Mouse (Mus musculus) CH12.LX (cell line): ENCODE measurements around the gene Il7r. TPM values are rescaled to one million over a fixed set of nuclear protein-coding genes. Genes with fewer than 3 reads are reported as not detected.

Experiments
- DNase-seq: peaks from one replicate; pipeline ENCODE4 v3.0.0-alpha.2; 2013; ENCODE audit errors: extremely low read depth
- H3K27ac ChIP-seq: 2 replicates; pipeline ENCODE4 v1.5.1; 2012; ENCODE audit warnings: low read depth, mild to moderate bottlenecking, control low read depth, moderate library complexity; ENCODE audit not compliant: insufficient read depth
- H3K27me3 ChIP-seq: replicated peaks from 2 replicates; pipeline ENCODE3; 2012; ENCODE audit warnings: inconsistent platforms
- H3K36me3 ChIP-seq, 2 experiments: replicated peaks in 1 of 2; 2 replicates each; pipeline versions ENCODE3 to v1.6.1; 2012; ENCODE audit warnings: inconsistent platforms in 1 of 2, low read length in 1 of 2, mild to moderate bottlenecking in 1 of 2, mixed read lengths in 1 of 2, moderate library complexity in 1 of 2; ENCODE audit not compliant: control insufficient read depth in 1 of 2, insufficient read depth in 1 of 2
- H3K4me1 ChIP-seq, 2 experiments: 2 replicates each; pipeline ENCODE4 v1.6.1; 2012; ENCODE audit warnings: inconsistent platforms in 1 of 2, moderate library complexity in 1 of 2; ENCODE audit not compliant: insufficient read depth in 2 of 2, control insufficient read depth in 1 of 2
- H3K4me2 ChIP-seq: 2 replicates; pipeline ENCODE4 v1.6.1; 2012; ENCODE audit warnings: low read depth, mild to moderate bottlenecking, control low read depth; ENCODE audit not compliant: poor library complexity, insufficient read depth, severe bottlenecking
- H3K4me3 ChIP-seq, 3 experiments: fragments of 150-350 bp in 1 of 3; sonication (generic) in 1 of 3; replicated peaks in 1 of 3; 2 replicates each; pipeline versions ENCODE3 to v1.5.1; 2011 to 2012; ENCODE audit warnings: low read depth in 2 of 3, low read length in 2 of 3, mild to moderate bottlenecking in 2 of 3, moderate library complexity in 2 of 3, control low read depth in 1 of 3, improper control_type of control experiment in 1 of 3, inconsistent platforms in 1 of 3, mixed read lengths in 1 of 3; ENCODE audit not compliant: poor library complexity in 1 of 3
- H3K79me2 ChIP-seq: replicated peaks from 2 replicates; pipeline ENCODE4 v1.6.1; 2012; ENCODE audit warnings: mild to moderate bottlenecking, moderate library complexity; ENCODE audit not compliant: control insufficient read depth, poor library complexity, insufficient read depth, severe bottlenecking; ENCODE audit errors: extremely low read depth
- H3K9ac ChIP-seq: 2 replicates; pipeline ENCODE4 v1.6.1; 2012; ENCODE audit warnings: low read depth, mild to moderate bottlenecking, control low read depth, moderate library complexity; ENCODE audit not compliant: insufficient read depth
- H3K9me3 ChIP-seq: replicated peaks from 2 replicates; pipeline ENCODE3; 2012; ENCODE audit warnings: low read length, inconsistent platforms, mixed read lengths
- CHD2 ChIP-seq: IDR thresholded peaks from 2 replicates; pipeline ENCODE4 v1.6.1; 2011; ENCODE audit warnings: low read length, improper control_type of control experiment
- EP300 ChIP-seq: IDR thresholded peaks from 2 replicates; pipeline ENCODE4 v1.6.1; 2011; ENCODE audit warnings: low read length, improper control_type of control experiment
- GABPA ChIP-seq: IDR thresholded peaks from 2 replicates; pipeline ENCODE4 v1.6.1; 2012; ENCODE audit warnings: low read depth, low read length, improper control_type of control experiment, inconsistent platforms; ENCODE audit not compliant: insufficient replicate concordance
- IRF4 ChIP-seq: IDR thresholded peaks from 2 replicates; pipeline ENCODE4 v1.6.1; 2014; ENCODE audit warnings: low read depth, mild to moderate bottlenecking, inconsistent platforms, low read length, improper control_type of control experiment
- JUN ChIP-seq: IDR thresholded peaks from 2 replicates; pipeline ENCODE4 v1.6.1; 2011; ENCODE audit warnings: low read depth, mild to moderate bottlenecking, low read length, improper control_type of control experiment, moderate library complexity; ENCODE audit not compliant: insufficient read depth
- JUND ChIP-seq: conservative IDR thresholded peaks from 2 replicates; pipeline ENCODE4 v1.6.1; 2011; ENCODE audit warnings: low read depth, low read length, improper control_type of control experiment
- KAT2A ChIP-seq: IDR thresholded peaks from 2 replicates; pipeline ENCODE4 v1.6.1; 2012; ENCODE audit warnings: low read length, improper control_type of control experiment, inconsistent platforms; ENCODE audit not compliant: insufficient replicate concordance
- MAFK ChIP-seq: IDR thresholded peaks from 2 replicates; pipeline ENCODE4 v1.6.1; 2011; ENCODE audit warnings: low read length, improper control_type of control experiment; ENCODE audit not compliant: insufficient replicate concordance
- MAZ ChIP-seq: IDR thresholded peaks from 2 replicates; pipeline ENCODE4 v1.6.1; 2012; ENCODE audit warnings: low read depth, mild to moderate bottlenecking, inconsistent platforms, low read length, improper control_type of control experiment, moderate library complexity
- MEF2A ChIP-seq: IDR thresholded peaks from 2 replicates; pipeline ENCODE4 v1.6.1; 2014; ENCODE audit warnings: low read depth, mild to moderate bottlenecking, inconsistent platforms, low read length, improper control_type of control experiment, borderline replicate concordance
- MXI1 ChIP-seq: IDR thresholded peaks from 2 replicates; pipeline ENCODE4 v1.6.1; 2011; ENCODE audit warnings: mild to moderate bottlenecking, low read depth, low read length, improper control_type of control experiment
- MYC ChIP-seq: IDR thresholded peaks from 2 replicates; pipeline ENCODE4 v1.6.1; 2011; ENCODE audit warnings: low read depth, mild to moderate bottlenecking, improper control_type of control experiment, low read length
- NRF1 ChIP-seq: IDR thresholded peaks from 2 replicates; pipeline ENCODE4 v1.6.1; 2014; ENCODE audit warnings: low read depth, mild to moderate bottlenecking, inconsistent platforms, low read length, improper control_type of control experiment, moderate library complexity
- PAX5 ChIP-seq: IDR thresholded peaks from 2 replicates; pipeline ENCODE4 v1.6.1; 2012; ENCODE audit warnings: low read length, inconsistent platforms, mixed read lengths
- POLR2A ChIP-seq: IDR thresholded peaks from 2 replicates; pipeline ENCODE4 v1.6.1; 2011; ENCODE audit warnings: low read depth, mild to moderate bottlenecking, improper control_type of control experiment, low read length
- RAD21 ChIP-seq: IDR thresholded peaks from 2 replicates; pipeline ENCODE4 v1.6.1; 2011; ENCODE audit warnings: low read depth, mild to moderate bottlenecking, low read length, improper control_type of control experiment, moderate library complexity
- RCOR1 ChIP-seq: conservative IDR thresholded peaks from 2 replicates; pipeline ENCODE4 v1.6.1; 2012; ENCODE audit warnings: low read depth, mild to moderate bottlenecking, inconsistent platforms, low read length, improper control_type of control experiment
- SIN3A ChIP-seq: IDR thresholded peaks from 2 replicates; pipeline ENCODE4 v1.6.1; 2012; ENCODE audit warnings: low read length, improper control_type of control experiment, inconsistent platforms
- SMC3 ChIP-seq: IDR thresholded peaks from 2 replicates; pipeline ENCODE4 v1.6.1; 2011; ENCODE audit warnings: low read depth, low read length, improper control_type of control experiment
- TBP ChIP-seq: conservative IDR thresholded peaks from 2 replicates; pipeline ENCODE4 v1.6.1; 2011; ENCODE audit warnings: low read depth, low read length, improper control_type of control experiment
- USF2 ChIP-seq: conservative IDR thresholded peaks from 2 replicates; pipeline ENCODE4 v1.6.1; 2011; ENCODE audit warnings: low read depth, low read length, improper control_type of control experiment
- ZKSCAN1 ChIP-seq: IDR thresholded peaks from 2 replicates; pipeline ENCODE4 v1.6.1; 2012; ENCODE audit warnings: low read depth, inconsistent platforms, low read length, improper control_type of control experiment, borderline replicate concordance
- ZMIZ1 ChIP-seq: IDR thresholded peaks from 2 replicates; pipeline ENCODE4 v1.6.1; 2012; ENCODE audit warnings: low read depth, mild to moderate bottlenecking, inconsistent platforms, low read length, improper control_type of control experiment
- ZNF384 ChIP-seq: IDR thresholded peaks from 2 replicates; pipeline ENCODE4 v1.6.1; 2012; ENCODE audit warnings: low read depth, low read length, improper control_type of control experiment, inconsistent platforms
- dilution Hi-C: fragments of 300-500 bp; cut with MboI; formaldehyde crosslinking; loops from 2 replicates; pipeline ENCODE4 v1.14.3; 2020; ENCODE audit warnings: low sequenced_read_pairs; ENCODE audit not compliant: extremely low pct_unique_long_range_greater_than_20kb, extremely low pct_ligation_motif_present
- in situ Hi-C: fragments of 300-500 bp; cut with MboI; formaldehyde crosslinking; loops from 3 replicates; pipeline ENCODE4 v1.14.3; 2019; ENCODE audit warnings: low sequenced_read_pairs, low pct_ligation_motif_present, low pct_unique_long_range_greater_than_20kb, mixed read lengths
- polyA plus RNA-seq: library from polyadenylated mRNA; unstranded; fragments of >175 nt; gene quantifications from 2 replicates; pipeline ENCODE4 v1.2.1, GENCODE M21; 2012; ENCODE audit warnings: low read depth; ENCODE audit not compliant: insufficient read length
- total RNA-seq, 2 experiments: library from RNA; depleted of rRNA; stranded (reverse); fragments of 300-350 nt in 1 of 2; fragments of >200 nt in 1 of 2; gene quantifications; 2 replicates each; pipeline ENCODE4 v1.2.3; 2012 to 2014

Il7r gene
- total and polyA plus RNA-seq, 3 experiments, result 0.13 to 0.25 (median 0.13) TPM

GRCm38 (mm10) chr15:9464039-9464438 lies 65.9 kb downstream of the Il7r start:
- peaks cover 4 to 37% of the 10 kb centered on the region in 2 experiments; a peak in 3 of 4 replicates for H3K4me1 ChIP-seq
- no peak for DNase-seq
- H3K9ac ChIP-seq, result no peak overlapping the region
- H3K36me3 ChIP-seq, result no peaks in the 10 kb centered on the region
- no peak overlapping the region for H3K27ac ChIP-seq
- no peak overlapping the region for H3K4me2 ChIP-seq
- TF ChIP-seq MXI1, result no peak
- TF ChIP-seq JUND, result no peak
- TF ChIP-seq ZMIZ1, result no peak
- no peak for TF ChIP-seq RAD21
- no peak for TF ChIP-seq NRF1
- no peak for TF ChIP-seq ZNF384
- TF ChIP-seq KAT2A, result no peak
- TF ChIP-seq JUN, result no peak
- TF ChIP-seq CHD2, result no peak
- TF ChIP-seq MAFK, result no peak
- no peak for TF ChIP-seq GABPA
- no peak for TF ChIP-seq PAX5
- TF ChIP-seq SMC3, result no peak
- TF ChIP-seq EP300, result no peak
- TF ChIP-seq, all 38 proteins: peak for 0
- H3K9me3 ChIP-seq, result no peaks in the 10 kb centered on the region
- no peaks in the 10 kb centered on the region for H3K79me2 ChIP-seq
- H3K4me3 ChIP-seq, result no peak overlapping the region
- dilution Hi-C loops, result no loop called here
- in situ Hi-C loops, result loop anchor here (25.0 kb wide), 1 partner anchor 98 kb away; no protein-coding TSS in a partner anchor
- no peaks in the 10 kb centered on the region for H3K27me3 ChIP-seq

GRCm38 (mm10) chr15:9463521-9464027 lies 66.4 kb downstream of the Il7r start:
- dilution Hi-C loops, result no loop called here

More at GRCm38 (mm10) chr15:9463521-9464027, 66.4 kb downstream of the Il7r start:
- Histone ChIP-seq H3K27me3 (no peaks in the 10 kb centered on the region), H3K9me3 (no peaks in the 10 kb centered on the region)
- TF ChIP-seq JUN (no peak), EP300 (no peak; the same call in 1 of the 2 replicates), USF2 (no peak), POLR2A (no peak), MAZ (no peak), MEF2A (no peak), ZNF384 (no peak), ZKSCAN1 (no peak), TBP (0 out of 2 replicates have a peak, but pooled peaks have one; percentile 28), SMC3 (0 out of 2 replicates have a peak, but pooled peaks have one; percentile 1), MYC (no peak), CHD2 (no peak), RCOR1 (no peak), IRF4 (0 out of 2 replicates have a peak, but pooled peaks have one; percentile 5), SIN3A (no peak)
- TF ChIP-seq, all 38 proteins: peak for 3
- DNase-seq, result peak; percentile 76
- Histone ChIP-seq H3K4me3 (peak overlapping the region in 1 of 3 experiments; percentile 12), H3K4me2 (peak overlapping the region; percentile 9; the same call in 1 of the 2 replicates), H3K79me2 (no peaks in the 10 kb centered on the region), H3K27ac (no peak overlapping the region), H3K4me1 (peaks cover 4 to 37% of the 10 kb centered on the region in 2 experiments; a peak in 3 of 4 replicates), H3K9ac (no peak overlapping the region), H3K36me3 (no peaks in the 10 kb centered on the region)
- in situ Hi-C loops, result loop anchor here (25.0 kb wide), 1 partner anchor 99 kb away; no protein-coding TSS in a partner anchor
